Mouse (Mus musculus) heart, adult 2 months (tissue): ENCODE measurements around the gene Tmem215.

Experiments
- CTCF ChIP-seq: fragments of 200-600 bp; IDR thresholded peaks from 2 replicates; pipeline ENCODE4 v1.8.1; 2022; ENCODE audit warnings: antibody characterized with exemption, mild to moderate bottlenecking, moderate library complexity
- EP300 ChIP-seq: fragments of 200-500 bp; IDR thresholded peaks from 2 replicates; pipeline ENCODE4 v1.6.1; 2011; ENCODE audit warnings: low read depth, low read length, control low read depth; ENCODE audit not compliant: insufficient read depth
- POLR2A ChIP-seq: fragments of 200-500 bp; IDR thresholded peaks from 2 replicates; pipeline ENCODE4 v1.6.1; 2011; ENCODE audit warnings: mild to moderate bottlenecking, low read depth, low read length, control low read depth; ENCODE audit not compliant: insufficient read depth

DNA sequence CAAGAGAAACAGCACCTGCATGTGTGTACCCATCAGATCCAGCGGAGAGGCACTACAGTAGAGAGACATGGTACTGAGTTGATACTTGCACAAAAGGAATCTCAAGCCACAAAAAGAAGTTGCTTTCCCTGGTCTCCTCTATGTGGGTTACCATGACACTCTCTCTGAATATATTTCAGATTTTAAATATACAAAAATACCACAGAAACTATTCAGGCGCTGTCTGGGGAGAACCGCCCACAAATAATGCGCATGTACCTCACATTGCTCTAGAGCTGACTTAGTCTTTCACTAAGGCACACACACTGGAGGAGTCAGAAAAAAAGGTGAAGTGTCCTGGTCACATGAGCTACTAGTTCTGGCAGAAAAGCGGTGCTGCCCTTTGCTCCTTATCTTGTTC is 24.8 kb downstream of the Tmem215 start:
- TF ChIP-seq CTCF (no peak), POLR2A (no peak), EP300 (no peak)
